ENCODE assay signal across 9 mouse cellular contexts in the genomic region with DNA sequence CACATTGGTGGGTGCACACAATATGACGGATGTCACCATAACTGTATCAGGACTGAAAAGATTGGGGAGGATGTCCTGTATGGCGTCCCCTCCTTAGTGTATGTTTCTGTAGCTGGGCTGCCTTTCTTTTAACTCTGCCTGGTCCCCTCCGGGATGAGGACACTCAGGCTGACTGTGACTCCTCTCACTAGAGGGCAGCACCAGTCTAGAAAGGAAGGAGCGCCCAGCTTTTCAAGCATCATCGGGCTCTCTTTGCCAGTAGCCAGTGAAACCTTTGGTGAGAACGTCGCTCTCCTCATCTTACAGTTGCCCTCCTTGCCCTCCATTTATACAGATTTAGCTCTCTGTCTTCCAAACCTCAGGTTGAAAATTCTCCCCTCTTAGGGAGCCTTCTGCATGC.
A peak's percentile ranks its signal among the peaks of the same experiment; 100 is the strongest.
DNase-seq lines count a peak whose midpoint lies in the region; ATAC-seq and TF ChIP-seq lines count a peak whose summit lies in the region.
"Had no signal": no experiment of that assay in that cellular context is flagged by ENCODE, and none has a peak within 500 bp of the region (broad histone marks: within the 10 kb centered on the region; RNA-seq: fewer than 3 reads in every experiment).

No protein-coding gene starts in this region.

- peak; percentile 6 for TF ChIP-seq CTCF in C2C12 (IDR thresholded peaks at IDR 0.05; ENCODE audit: control insufficient read depth, insufficient read depth, insufficient read length)

- H3K79me3 ChIP-seq in C2C12 (ENCODE audit: low read depth), result no peaks in the 10 kb centered on the region

- H3K4me2 ChIP-seq in neural tube, embryonic 13.5 days, result 0 out of 2 replicates have a peak overlapping the region, but pooled peaks have one; percentile 25

- H3K27me3 ChIP-seq in C2C12 (ENCODE audit: control insufficient read depth, insufficient read depth, insufficient read length), result no peaks in the 10 kb centered on the region
- no peaks in the 10 kb centered on the region for H3K27me3 ChIP-seq in neural tube, embryonic 13.5 days

- H3K9ac ChIP-seq in neural tube, embryonic 13.5 days, result 0 out of 2 replicates have a peak overlapping the region, but pooled peaks have one; percentile 8

- DNase-seq in cerebellum, adult 18-20 months, result peak; percentile 77 to 82
- DNase-seq in cerebellum, adult 11-12 months, result no peak
- peak; percentile 67 to 74 for DNase-seq in cerebellum, postnatal 36 days
- DNase-seq in left cerebral cortex, postnatal 36 days (ENCODE audit: low spot score in 2 of 2), result peak; percentile 48 to 57

- H3K4me1 ChIP-seq in neural tube, embryonic 13.5 days (replicated peaks), result peaks cover 38% of the 10 kb centered on the region

- peak; percentile 26; the same call in 1 of the 2 replicates for ATAC-seq in granulocyte monocyte progenitor cell, adult 5-6 weeks (replicated peaks; ENCODE audit: poor library complexity, severe bottlenecking)
- peak; percentile 48; the same call in 1 of the 2 replicates for ATAC-seq in neural tube, embryonic 13.5 days (ENCODE audit: low read depth)
- ATAC-seq in activated CD4-positive, CD25-positive, alpha-beta regulatory T cell, adult 4 months, result no peak

- H3K27ac ChIP-seq in neural tube, embryonic 13.5 days (replicated peaks), result no peak overlapping the region
- H3K27ac ChIP-seq: macrophage had no signal

- intact Hi-C loops in left cerebral cortex, postnatal 36 days (cut with DNase I), result loop anchor here (5.0 kb wide), 1 partner anchor 185 kb away; the partner anchor contains the start of gene Slco3a1

- no peaks in the 10 kb centered on the region for H3K36me3 ChIP-seq in C2C12 (ENCODE audit: control insufficient read depth, insufficient read depth)
- no peaks in the 10 kb centered on the region for H3K36me3 ChIP-seq in neural tube, embryonic 13.5 days

- no peaks in the 10 kb centered on the region for H3K9me3 ChIP-seq in neural tube, embryonic 13.5 days

- no peaks in the 10 kb centered on the region for H3K79me2 ChIP-seq in C2C12 (ENCODE audit: control insufficient read depth, insufficient read depth)

- no peak overlapping the region for H3ac ChIP-seq in C2C12 (ENCODE audit: control insufficient read depth, insufficient read length, low read depth)

- 25% methylated on average over 7 of the region's 7 CpGs for WGBS in neural tube, embryonic 13.5 days

- no peak overlapping the region for H3K4me3 ChIP-seq in C2C12 (ENCODE audit: insufficient read depth, poor library complexity, severe bottlenecking)
- no peak overlapping the region for H3K4me3 ChIP-seq in neural tube, embryonic 13.5 days

TF ChIP-seq in C2C12, 6 proteins besides CTCF, POLR2A, EP300 and RAD21:
- TF ChIP-seq MYOD1 (IDR thresholded peaks at IDR 0.05; ENCODE audit: control insufficient read depth, insufficient read length, low read depth) (no peak), MAX (IDR thresholded peaks at IDR 0.05) (no peak), MYOG (IDR thresholded peaks at IDR 0.05; ENCODE audit: control insufficient read depth, extremely low read depth, insufficient read length) (no peak), CEBPB (IDR thresholded peaks at IDR 0.05; ENCODE audit: low read depth) (no peak), USF1 (IDR thresholded peaks at IDR 0.05; ENCODE audit: low read depth) (no peak), FOSL1 (IDR thresholded peaks at IDR 0.05; ENCODE audit: insufficient read depth, low read length, poor library complexity, severe bottlenecking) (no peak)
